Comparison of ENCODE assay signal across 8 mouse cellular contexts in the genomic region with DNA sequence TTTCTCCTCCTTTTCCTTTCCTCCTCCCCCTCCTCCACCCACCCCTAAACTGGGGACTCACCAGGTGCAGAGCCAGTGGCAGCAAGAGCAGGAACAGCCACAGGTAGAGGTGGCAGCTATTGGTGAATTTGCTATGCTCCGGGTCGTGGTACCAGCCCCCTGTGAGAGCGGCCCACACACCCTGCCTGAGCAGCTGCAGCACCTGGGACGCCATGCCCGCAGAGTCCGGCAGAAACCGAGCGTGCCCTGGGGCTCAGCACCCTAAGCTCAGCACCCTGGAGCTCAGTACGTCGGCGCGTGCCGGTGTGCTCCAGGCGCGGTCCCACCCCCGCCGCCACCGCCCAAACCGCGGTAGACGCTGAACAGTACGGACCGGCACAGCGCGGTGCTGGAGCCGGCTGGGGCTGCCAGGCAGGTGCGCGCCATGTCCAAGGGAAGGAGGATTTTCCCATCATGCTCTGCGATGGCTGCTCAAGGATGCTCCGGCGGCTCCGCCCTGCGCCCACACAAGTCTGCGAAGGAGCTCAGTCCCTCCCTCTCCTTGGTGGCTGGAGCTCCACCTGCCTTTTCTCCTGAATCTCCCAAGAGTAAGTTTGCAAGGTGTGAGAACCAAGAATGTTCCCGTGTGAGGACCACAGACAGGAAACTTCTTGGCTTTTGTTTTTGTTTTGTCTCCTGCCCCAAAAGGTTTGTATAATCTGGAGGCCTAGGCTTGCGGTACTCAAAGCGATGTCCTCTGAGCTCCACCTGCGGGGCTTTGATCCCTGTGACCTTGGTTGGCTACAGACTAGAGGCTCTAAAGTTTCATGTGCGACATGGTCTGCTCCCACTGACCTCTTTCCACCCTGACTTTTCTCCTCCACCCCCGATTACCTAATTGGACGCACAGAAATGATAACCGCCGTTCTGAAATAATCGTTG. TPM values are rescaled to one million over a fixed set of nuclear protein-coding genes. Genes with fewer than 3 reads are reported as not detected.
DNase-seq lines count a peak whose midpoint lies in the region; ATAC-seq lines count a peak whose summit lies in the region.

TSS of gene Pcnx2 (minus strand) at position 450 of the 921 bp plus-strand sequence.

- H3K4me2 ChIP-seq in liver, embryonic 12.5 days, result peak within 1 kb of the TSS; percentile 37
- H3K4me2 ChIP-seq in hindbrain, embryonic 14.5 days (replicated peaks), result peak within 1 kb of the TSS; percentile 79
- H3K4me2 ChIP-seq in limb, embryonic 12.5 days, result peak within 1 kb of the TSS; percentile 59

- no peak for DNase-seq in liver
- peak; percentile 89 to 91 for DNase-seq in cerebellum, postnatal 36 days
- DNase-seq in hindbrain, embryonic 14.5 days (ENCODE audit: low spot score), result peak; percentile 80
- DNase-seq in right cerebral cortex, postnatal 25 days, result peak; percentile 86
- no peak for DNase-seq in adrenal gland, postnatal 25 days
- DNase-seq in T-cell, adult 2 months (ENCODE audit: low spot score), result no peak

- H3K9me3 ChIP-seq in liver, embryonic 12.5 days (replicated peaks), result no peaks in the 10 kb centered on the region
- no peaks in the 10 kb centered on the region for H3K9me3 ChIP-seq in hindbrain, embryonic 14.5 days (ENCODE audit: control insufficient read depth, low read length)
- no peaks in the 10 kb centered on the region for H3K9me3 ChIP-seq in limb, embryonic 12.5 days

- H3K27ac ChIP-seq in liver, embryonic 12.5 days, result no peak within 1 kb of the TSS
- peak within 1 kb of the TSS; percentile 81 for H3K27ac ChIP-seq in hindbrain, embryonic 14.5 days
- H3K27ac ChIP-seq in limb, embryonic 12.5 days, result no peak within 1 kb of the TSS

- H3K36me3 ChIP-seq in liver, embryonic 12.5 days, result no peaks in the 10 kb centered on the region
- H3K36me3 ChIP-seq in hindbrain, embryonic 14.5 days (replicated peaks; ENCODE audit: control insufficient read depth, insufficient read depth), result no peaks in the 10 kb centered on the region
- no peaks in the 10 kb centered on the region for H3K36me3 ChIP-seq in limb, embryonic 12.5 days

- H3K4me3 ChIP-seq in liver, embryonic 12.5 days, result no peak within 1 kb of the TSS
- H3K4me3 ChIP-seq in hindbrain, embryonic 14.5 days (replicated peaks; ENCODE audit: low read length), result peak within 1 kb of the TSS; percentile 75
- peak within 1 kb of the TSS; percentile 37 for H3K4me3 ChIP-seq in limb, embryonic 12.5 days (replicated peaks)

- H3K27me3 ChIP-seq in liver, embryonic 12.5 days (replicated peaks), result peaks cover 47% of the 10 kb centered on the region
- peaks cover 8% of the 10 kb centered on the region; the same call in 1 of the 2 replicates for H3K27me3 ChIP-seq in hindbrain, embryonic 14.5 days (ENCODE audit: control insufficient read depth, insufficient read depth, low read length)
- H3K27me3 ChIP-seq in limb, embryonic 12.5 days, result peaks cover 35% of the 10 kb centered on the region

- peaks cover 11% of the 10 kb centered on the region; the same call in 1 of the 2 replicates for H3K4me1 ChIP-seq in liver, embryonic 12.5 days
- H3K4me1 ChIP-seq in hindbrain, embryonic 14.5 days (replicated peaks; ENCODE audit: control insufficient read depth, insufficient read depth, low read length), result peaks cover 14% of the 10 kb centered on the region
- H3K4me1 ChIP-seq in limb, embryonic 12.5 days (replicated peaks), result peaks cover 14% of the 10 kb centered on the region

- peak; percentile 47; the same call in 1 of the 2 replicates for ATAC-seq in liver, embryonic 12.5 days
- peak; percentile 84 for ATAC-seq in hindbrain, embryonic 14.5 days (ENCODE audit: low FRiP score)
- no peak; the same call in 1 of the 2 replicates for ATAC-seq in limb, embryonic 12.5 days (ENCODE audit: insufficient number of reproducible peaks, insufficient read depth, low FRiP score, low TSS enrichment, low read depth)

- H3K9ac ChIP-seq in liver, embryonic 12.5 days, result no peak within 1 kb of the TSS
- H3K9ac ChIP-seq in hindbrain, embryonic 14.5 days, result peak within 1 kb of the TSS; percentile 87
- 0 out of 2 replicates have a peak within 1 kb of the TSS, but pooled peaks have one; percentile 18 for H3K9ac ChIP-seq in limb, embryonic 12.5 days (replicated peaks)

- 10% methylated on average over 41 of the region's 44 CpGs for WGBS in liver, embryonic 12.5 days (ENCODE audit: insufficient replicate concordance)
- 6% methylated on average over 44 of the region's 44 CpGs for WGBS in hindbrain, embryonic 14.5 days
- 7% methylated on average over 44 of the region's 44 CpGs for WGBS in limb, embryonic 12.5 days

RNA-seq across cellular contexts. Expression of gene Pcnx2, which starts in this region (rescaled TPM):
- 0.38 and 0.53 TPM in 2 replicates for polyA plus RNA-seq in liver, embryonic 12.5 days (2016; fragmentation: Nextera tagmentation; extraction: Ambion mirVana)
- polyA plus RNA-seq in hindbrain, embryonic 14.5 days (2014; fragmentation: Nextera tagmentation; extraction: Ambion mirVana), result 4.2 and 5.1 TPM in 2 replicates
- 0.19 TPM in 1 of 2 replicates, not detected in the other for polyA plus RNA-seq in limb, embryonic 12.5 days (2016; fragmentation: Nextera tagmentation; extraction: Ambion mirVana)
- 0.27 and 0.81 TPM in 2 replicates for total RNA-seq in adrenal gland, postnatal 25 days (2021)

Comparison
In these comparisons a context has a peak if more than half of its experiments do, and no peak if none do; other contexts are left out.
1. Peak in ATAC-seq and H3K4me2 ChIP-seq in liver, embryonic 12.5 days; RNA of the gene not detected or under 1 TPM.
2. DNase-seq: peak in cerebellum, postnatal 36 days (2 of 2), hindbrain, embryonic 14.5 days (single experiment) and right cerebral cortex, postnatal 25 days (single experiment); none in liver (single experiment), adrenal gland, postnatal 25 days (single experiment) and T-cell, adult 2 months (single experiment).
3. Peak in every context shown above with its lines, with median percentiles within 50 percentile points of each other: H3K4me2 ChIP-seq.